Mouse (Mus musculus): Measurements from ENCODE around the gene C1ql3. TPM values are rescaled to one million over a fixed set of nuclear protein-coding genes. Genes with fewer than 3 reads are reported as not detected.

The C1ql3 gene
- polyA plus RNA-seq, 1 experiment from 2014 or later: 5.4 TPM

- H3K9ac ChIP-seq: no peak overlapping the region
- H3K27ac ChIP-seq: no peak overlapping the region
- peaks cover 30% of the 10 kb centered on the region for H3K4me1 ChIP-seq (replicated peaks)
- H3K9me3 ChIP-seq: no peaks in the 10 kb centered on the region
- H3K4me2 ChIP-seq: 0 out of 2 replicates have a peak overlapping the region, but pooled peaks have one; percentile 10
- peak overlapping the region; percentile 15; the same call in 1 of the 2 replicates for H3K4me3 ChIP-seq
- 66% methylated on average over 1 of the region's 1 CpGs for WGBS
- peaks cover 52% of the 10 kb centered on the region for H3K27me3 ChIP-seq
- ATAC-seq (ENCODE audit: low FRiP score): no peak
- no peaks in the 10 kb centered on the region for H3K36me3 ChIP-seq
Observed at GRCm38 (mm10) chr2:13008433-13008832, 3.2 kb downstream of the C1ql3 start.

DNA sequence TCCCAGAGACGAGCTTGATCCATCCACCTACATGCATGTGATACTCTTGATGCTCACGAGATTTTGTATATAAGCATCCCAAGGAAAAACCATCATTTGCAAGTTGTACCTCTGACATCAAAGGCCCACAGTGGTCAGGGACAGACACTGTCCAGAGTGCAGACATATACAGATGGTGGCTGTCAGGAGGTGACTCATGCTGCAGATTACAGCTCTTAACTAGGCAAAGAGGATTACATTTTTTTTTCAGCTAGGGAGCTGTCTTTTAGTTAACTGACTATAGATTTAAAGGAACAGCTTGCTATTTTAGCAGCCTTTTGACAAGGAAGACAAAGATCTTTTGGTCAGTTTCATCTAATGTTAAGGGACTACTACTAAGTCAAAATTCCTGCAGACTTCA is 11.6 kb downstream of the C1ql3 start:
- H3K4me1 ChIP-seq (replicated peaks): no peaks in the 10 kb centered on the region
- H3K27ac ChIP-seq: no peak overlapping the region
- H3K27me3 ChIP-seq: no peaks in the 10 kb centered on the region
- H3K9me3 ChIP-seq: no peaks in the 10 kb centered on the region
- H3K36me3 ChIP-seq: no peaks in the 10 kb centered on the region
- no peak overlapping the region for H3K9ac ChIP-seq
- 85% methylated on average over 2 of the region's 2 CpGs for WGBS
- no peak overlapping the region for H3K4me3 ChIP-seq
- H3K4me2 ChIP-seq: no peak overlapping the region
- ATAC-seq (ENCODE audit: low FRiP score): no peak

GRCm38 (mm10) chr2:12984901-12985732 is 26.5 kb downstream of the C1ql3 start:
- ATAC-seq (ENCODE audit: low FRiP score): no peak

GRCm38 (mm10) chr2:12978771-12979170 is 32.8 kb downstream of the C1ql3 start:
- no peak for ATAC-seq (ENCODE audit: low FRiP score)
- H3K4me1 ChIP-seq (replicated peaks): no peaks in the 10 kb centered on the region
- H3K4me2 ChIP-seq: no peak overlapping the region
- no peak overlapping the region for H3K9ac ChIP-seq
- H3K27me3 ChIP-seq: no peaks in the 10 kb centered on the region
- WGBS: 70% methylated on average over 4 of the region's 4 CpGs
- no peak overlapping the region for H3K4me3 ChIP-seq
- H3K9me3 ChIP-seq: no peaks in the 10 kb centered on the region
- no peaks in the 10 kb centered on the region for H3K36me3 ChIP-seq
- no peak overlapping the region for H3K27ac ChIP-seq

More at GRCm38 (mm10) chr2:12984901-12985732, 26.5 kb downstream of the C1ql3 start:
- no peaks in the 10 kb centered on the region for H3K4me1 ChIP-seq (replicated peaks)
- H3K9ac ChIP-seq: no peak overlapping the region
- no peaks in the 10 kb centered on the region for H3K36me3 ChIP-seq
- H3K4me3 ChIP-seq: no peak overlapping the region
- no peaks in the 10 kb centered on the region for H3K9me3 ChIP-seq
- no peak overlapping the region for H3K27ac ChIP-seq
- no peaks in the 10 kb centered on the region for H3K27me3 ChIP-seq
- 71% methylated on average over 4 of the region's 4 CpGs for WGBS
- H3K4me2 ChIP-seq: no peak overlapping the region

DNA sequence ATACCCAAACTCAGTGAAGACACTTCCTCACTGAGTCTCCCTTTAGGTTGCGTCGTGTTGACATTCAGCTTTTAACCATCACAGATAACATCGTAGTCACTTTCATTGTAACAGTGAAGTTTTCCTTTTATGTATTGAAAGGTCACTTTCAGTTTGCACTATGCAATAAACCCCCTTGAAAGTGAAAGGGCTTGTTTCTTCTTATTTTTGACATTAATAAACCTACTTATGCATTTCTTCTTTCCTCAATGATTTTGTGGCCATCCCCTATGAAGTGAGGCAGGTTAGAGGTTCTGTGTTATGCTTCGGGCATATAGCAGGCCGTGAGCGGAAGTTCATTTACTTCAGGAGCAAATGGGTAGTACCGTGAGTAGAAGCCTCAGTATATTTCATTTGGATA is 34.2 kb downstream of the C1ql3 start:
- WGBS: 90% methylated on average over 7 of the region's 7 CpGs
- no peaks in the 10 kb centered on the region for H3K9me3 ChIP-seq
- no peak overlapping the region for H3K9ac ChIP-seq
- no peak overlapping the region for H3K4me3 ChIP-seq
- H3K27me3 ChIP-seq: no peaks in the 10 kb centered on the region
- no peaks in the 10 kb centered on the region for H3K36me3 ChIP-seq
- no peak overlapping the region for H3K27ac ChIP-seq
- H3K4me2 ChIP-seq: no peak overlapping the region
- ATAC-seq (ENCODE audit: low FRiP score): no peak
- H3K4me1 ChIP-seq (replicated peaks): no peaks in the 10 kb centered on the region

- 81% methylated on average over 2 of the region's 2 CpGs for WGBS
- Histone ChIP-seq H3K36me3 (no peaks in the 10 kb centered on the region), H3K4me1 (replicated peaks) (peaks cover 5% of the 10 kb centered on the region; the same call in 1 of the 2 replicates), H3K9ac (no peak overlapping the region), H3K9me3 (no peaks in the 10 kb centered on the region), H3K4me2 (no peak overlapping the region), H3K27ac (no peak overlapping the region), H3K27me3 (no peaks in the 10 kb centered on the region; the same call in 1 of the 2 replicates), H3K4me3 (no peak overlapping the region)
- no peak for ATAC-seq (ENCODE audit: low FRiP score)
Observed at GRCm38 (mm10) chr2:12973752-12974151, 37.9 kb downstream of the C1ql3 start.

DNA sequence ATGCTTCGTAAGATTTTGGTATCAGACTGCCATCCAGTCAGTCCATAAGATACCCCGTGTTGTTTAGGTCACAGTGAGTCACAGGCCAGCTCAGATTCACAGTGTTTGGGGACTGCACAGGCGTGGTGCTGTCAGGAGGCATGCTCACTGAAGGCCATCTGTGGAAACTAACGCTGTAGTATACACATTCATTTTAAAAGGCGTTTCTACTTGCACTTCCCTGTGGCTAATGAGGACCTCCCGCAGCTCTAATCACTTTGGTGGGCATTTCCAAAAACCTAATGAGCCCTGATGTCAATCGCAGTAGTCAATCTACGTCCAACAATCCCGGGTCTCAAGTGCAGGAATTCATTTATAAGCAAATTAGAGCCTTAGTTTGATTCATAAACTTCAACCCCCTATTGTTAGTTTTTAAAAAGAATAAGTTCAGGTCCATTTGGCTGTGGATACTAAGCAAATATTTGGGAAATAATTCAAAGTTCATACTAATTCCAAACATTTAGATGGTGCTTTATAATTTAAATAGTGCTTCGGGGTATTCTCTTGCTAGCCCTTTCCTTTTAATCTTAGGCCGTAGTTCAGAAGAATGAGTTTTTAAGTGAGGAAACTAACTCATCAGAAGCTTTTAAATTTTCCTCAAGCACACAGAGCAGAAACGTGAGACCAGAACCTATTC is 41.4 kb downstream of the C1ql3 start:
- H3K4me2 ChIP-seq: no peak overlapping the region
- no peaks in the 10 kb centered on the region for H3K9me3 ChIP-seq
- WGBS: 42% methylated on average over 12 of the region's 12 CpGs
- peaks cover 5% of the 10 kb centered on the region; the same call in 1 of the 2 replicates for H3K4me1 ChIP-seq (replicated peaks)
- H3K27me3 ChIP-seq: no peaks in the 10 kb centered on the region; the same call in 1 of the 2 replicates
- no peak overlapping the region for H3K4me3 ChIP-seq
- H3K36me3 ChIP-seq: no peaks in the 10 kb centered on the region
- ATAC-seq (ENCODE audit: low FRiP score): 0 out of 2 replicates have a peak, but pooled peaks have one; percentile 43
- H3K9ac ChIP-seq: no peak overlapping the region
- no peak overlapping the region for H3K27ac ChIP-seq

DNA sequence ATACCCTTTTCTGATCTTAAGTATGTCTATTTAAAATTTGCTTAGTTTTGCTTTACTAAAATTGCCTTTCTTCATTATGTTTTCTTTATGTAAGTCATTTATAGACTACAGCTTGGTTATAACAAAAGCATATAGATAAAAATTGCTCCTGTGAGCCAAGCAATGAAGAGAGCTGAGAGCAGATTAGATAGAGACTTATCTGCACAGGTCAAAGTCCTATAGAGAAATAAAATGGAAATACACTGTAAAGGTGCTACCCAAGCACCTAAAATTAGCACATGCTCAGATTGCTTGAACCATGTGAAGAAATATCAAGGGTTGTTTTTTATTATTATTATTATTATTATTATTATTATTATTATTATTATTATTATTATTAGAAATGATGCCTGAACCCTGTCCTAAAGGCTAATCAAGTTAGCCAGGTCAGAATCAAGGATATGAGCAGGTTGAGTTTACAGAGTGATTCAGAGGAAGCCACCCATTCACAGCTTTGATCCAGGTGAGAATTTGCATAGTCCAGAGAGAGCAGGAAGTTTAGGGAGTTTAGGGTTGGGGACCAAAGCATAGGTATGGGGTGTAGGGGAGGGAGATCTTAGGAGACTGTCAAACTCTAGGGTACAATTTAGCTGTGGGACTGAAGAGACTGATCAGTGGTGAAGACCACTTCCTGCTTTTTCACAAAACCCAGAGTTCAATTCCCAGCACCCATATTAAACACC is 54.7 kb downstream of the C1ql3 start:
- Histone ChIP-seq H3K4me3 (no peak overlapping the region), H3K36me3 (no peaks in the 10 kb centered on the region), H3K27ac (no peak overlapping the region), H3K4me2 (no peak overlapping the region), H3K4me1 (replicated peaks) (no peaks in the 10 kb centered on the region), H3K9me3 (0 out of 2 replicates have a peak, but pooled peaks cover 4% of the 10 kb centered on the region), H3K9ac (no peak overlapping the region), H3K27me3 (no peaks in the 10 kb centered on the region)
- no peak for ATAC-seq (ENCODE audit: low FRiP score)

Other genes starting within 250 kb of the C1ql3 start
- gene Pter, start 87.8 kb downstream of the C1ql3 start, polyA plus RNA-seq (2015; fragmentation: Nextera tagmentation; extraction: Ambion mirVana): 6.4 and 9.1 TPM in 2 replicates

Measured in hindbrain, embryonic 13.5 days (tissue).